Mouse (Mus musculus) embryo, embryonic 11 days (tissue): ENCODE measurements around the gene Lgr5.

Source experiments
- DNase-seq: peaks from one replicate; pipeline ENCODE4 v3.0.0-alpha.2; 2015

Gene Lgr5

DNA sequence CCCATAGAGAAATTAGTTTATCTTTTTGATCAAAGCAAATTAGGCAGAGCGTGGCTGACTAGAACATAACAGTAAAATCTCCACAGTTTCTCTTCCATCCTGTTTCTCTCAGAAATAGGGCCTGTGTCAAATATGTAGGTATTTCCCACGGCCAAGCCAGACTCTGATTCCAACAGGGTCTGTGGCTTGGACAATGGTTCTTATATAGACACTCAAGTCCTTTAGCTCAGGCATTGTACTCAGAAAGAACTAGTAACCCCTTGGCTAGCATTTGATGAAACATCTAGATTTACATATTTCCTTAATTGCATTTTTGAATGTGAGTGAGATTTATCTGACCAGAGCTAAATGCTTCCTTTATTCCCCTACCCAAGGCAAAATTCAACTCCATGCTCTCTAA lies 17.0 kb downstream of the Lgr5 start:
- DNase-seq: no peak

DNA sequence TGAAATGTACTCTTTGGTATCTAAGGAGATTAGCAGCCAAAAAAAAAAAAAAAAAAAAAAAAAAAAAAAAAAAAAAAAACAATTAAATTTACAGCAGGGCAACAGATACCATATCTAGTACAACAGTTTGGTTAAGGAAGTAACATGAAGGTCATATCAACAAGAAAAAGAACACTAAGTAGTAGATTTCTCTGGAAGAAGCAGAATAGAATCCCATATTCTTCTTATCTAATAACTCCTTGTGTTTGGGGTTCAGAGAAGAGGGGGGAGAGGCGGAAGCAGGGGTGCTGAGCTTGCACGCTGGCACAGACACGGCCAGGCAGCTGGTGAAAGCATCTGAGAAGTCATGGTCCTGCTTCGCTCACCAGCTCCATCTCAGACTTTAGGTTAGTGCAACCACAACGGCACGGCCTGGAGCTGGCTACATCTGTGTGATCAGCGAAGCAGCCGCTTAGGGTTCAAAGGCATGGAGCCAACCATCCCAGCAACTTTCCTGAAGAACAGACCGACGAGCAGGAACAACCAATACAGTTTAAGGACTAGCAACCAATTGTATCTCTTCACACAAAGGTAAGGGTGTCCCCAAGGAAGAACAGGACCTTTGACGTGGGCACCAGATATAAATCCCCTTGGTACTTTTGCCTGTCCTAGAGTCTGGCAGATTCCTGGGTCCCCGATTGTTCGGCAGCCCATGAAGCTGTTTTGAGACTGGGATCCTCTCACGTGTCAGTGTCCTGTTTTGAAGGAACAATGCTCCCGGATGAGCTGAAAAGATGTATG lies 17.7 kb downstream of the Lgr5 start, which contains the start of gene A930009A15Rik:
Gene A930009A15Rik, plus strand, starts transcription at position 275 of the 780 bp plus-strand sequence.
- no peak for DNase-seq

- no peak for DNase-seq
Observed at GRCm38 (mm10) chr10:115563961-115564360, 23.6 kb downstream of the Lgr5 start.

DNA sequence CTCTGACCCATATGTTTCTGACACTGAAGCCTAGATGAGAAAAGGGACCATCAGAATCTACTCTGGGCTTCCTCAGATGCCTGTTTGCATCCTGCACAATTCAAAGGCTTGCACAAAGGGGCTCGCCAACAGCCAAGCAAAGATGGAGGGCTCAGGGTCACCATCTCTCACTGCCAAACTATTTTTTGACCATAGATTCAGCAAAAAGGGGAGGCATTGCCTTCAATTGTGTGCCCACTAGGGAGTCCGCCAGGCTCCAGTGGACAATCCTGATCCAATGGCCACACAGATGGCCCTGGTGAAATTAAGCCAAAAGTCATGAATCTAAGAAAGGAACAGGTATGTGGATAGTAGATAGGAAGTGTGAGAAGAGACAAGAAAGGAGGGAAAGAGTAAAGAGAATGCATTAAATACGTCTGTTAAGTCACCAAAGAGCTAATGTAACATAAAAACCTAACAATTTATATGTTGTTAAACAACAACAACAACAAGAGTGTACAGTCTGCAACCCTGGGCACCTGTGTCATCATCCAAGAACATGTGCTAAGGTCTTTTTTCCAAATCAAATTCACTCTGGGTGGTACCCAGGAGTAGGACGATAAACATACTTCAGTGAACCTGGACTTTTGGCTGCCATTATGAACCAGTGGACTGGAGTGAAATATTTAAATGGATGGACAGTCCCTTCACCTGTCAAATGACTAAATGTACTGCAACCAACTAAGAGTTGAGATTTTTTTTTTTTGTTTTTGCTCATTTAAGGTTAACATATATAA lies 24.5 kb downstream of the Lgr5 start:
- DNase-seq: no peak

GRCm38 (mm10) chr10:115561136-115561880 lies 26.3 kb downstream of the Lgr5 start:
- no peak for DNase-seq

DNA sequence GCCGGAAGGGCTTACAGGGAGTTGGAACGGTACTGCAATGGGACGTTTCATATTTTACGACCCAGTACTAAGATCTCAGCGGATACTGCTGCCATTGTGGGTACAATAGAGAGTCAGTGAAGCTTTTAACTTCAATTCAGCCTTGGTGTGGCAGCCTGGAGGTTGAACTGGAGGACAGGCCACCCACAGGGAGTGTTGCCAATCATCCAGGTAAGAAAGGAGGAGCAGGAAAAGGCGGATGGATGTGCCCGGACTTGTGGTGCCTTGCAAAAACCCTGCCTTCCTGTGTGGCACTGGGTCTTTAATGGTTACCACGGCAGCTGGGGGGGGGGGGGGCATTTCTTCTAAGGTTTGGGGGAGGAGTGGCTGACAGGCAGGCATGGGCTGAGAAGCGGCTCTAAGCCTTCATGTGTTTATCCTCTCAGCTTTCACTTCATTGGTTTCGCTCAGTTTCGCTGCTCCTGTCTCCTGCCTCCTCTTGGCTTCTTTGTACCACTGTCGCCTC lies 30.8 kb downstream of the Lgr5 start:
- peak; percentile 41 for DNase-seq

DNA sequence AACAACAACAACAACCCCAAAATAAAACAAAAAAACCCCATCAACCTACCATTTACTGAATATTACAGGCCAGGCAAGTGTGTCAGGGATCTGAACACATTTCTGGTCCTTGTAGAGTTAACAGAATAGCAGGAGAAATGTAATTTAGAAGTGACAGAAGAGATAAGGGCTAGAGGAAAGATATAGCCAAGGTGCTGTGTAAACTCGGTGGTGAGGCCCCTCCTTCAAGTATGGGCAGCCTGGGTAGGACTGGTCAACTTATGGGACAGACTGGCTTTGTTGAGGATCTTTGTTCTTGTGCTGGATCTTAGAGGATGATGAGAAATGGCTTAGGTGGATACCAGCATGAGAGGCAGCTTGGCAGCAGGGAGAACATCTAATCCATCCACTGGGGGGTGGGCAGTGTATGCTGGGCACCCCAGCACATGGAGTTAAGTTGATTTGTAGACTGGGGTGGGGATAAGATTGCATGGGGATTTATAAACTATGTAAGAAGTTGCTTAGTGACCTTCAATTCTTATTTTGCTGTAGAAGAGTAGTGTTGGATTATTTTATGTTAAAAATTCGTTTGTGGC lies 32.3 kb downstream of the Lgr5 start:
- no peak for DNase-seq

DNA sequence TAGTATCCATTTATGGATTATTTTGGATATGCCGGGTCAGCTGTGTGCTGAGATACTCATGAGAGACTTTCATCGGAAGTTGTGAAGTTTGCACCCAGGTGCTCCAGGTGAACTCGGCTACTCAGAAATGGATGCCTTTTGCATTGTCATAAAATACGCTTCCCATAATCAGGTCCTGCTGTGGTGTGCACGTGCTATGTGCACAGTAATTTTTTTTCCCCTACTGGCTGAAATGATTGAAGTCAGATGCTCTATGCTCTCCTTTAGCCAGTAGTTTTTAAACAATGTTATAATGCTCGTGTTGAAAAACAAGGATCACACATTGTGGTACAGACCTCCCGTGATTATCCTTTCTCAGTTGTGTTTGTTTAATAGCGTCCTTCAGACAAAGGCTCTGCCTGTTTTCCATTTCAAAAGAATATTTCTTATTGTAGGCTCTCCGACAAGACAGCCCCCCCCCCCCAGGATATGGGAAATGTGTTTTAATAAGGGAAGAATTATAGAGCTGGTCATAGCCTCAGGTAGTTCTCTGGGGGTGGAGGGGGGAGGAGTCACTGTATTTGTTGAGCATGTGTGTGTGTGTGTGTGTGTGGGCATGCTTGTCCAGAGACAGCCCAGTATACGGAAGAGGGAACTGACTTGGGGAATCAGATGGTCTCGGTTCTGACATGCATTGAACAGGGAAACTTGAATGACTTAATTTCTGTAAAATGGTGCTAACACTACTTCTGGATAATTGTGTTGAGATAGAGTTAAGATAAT lies 34.0 kb downstream of the Lgr5 start:
- no peak for DNase-seq

- no peak for DNase-seq
Observed at GRCm38 (mm10) chr10:115551069-115551468, 36.5 kb downstream of the Lgr5 start.

GRCm38 (mm10) chr10:115550253-115550652 lies 37.3 kb downstream of the Lgr5 start:
- DNase-seq: no peak

- DNase-seq: no peak
Observed at GRCm38 (mm10) chr10:115542917-115543316, 44.7 kb downstream of the Lgr5 start.

GRCm38 (mm10) chr10:115530746-115531145 lies 56.8 kb downstream of the Lgr5 start:
- DNase-seq: no peak

DNA sequence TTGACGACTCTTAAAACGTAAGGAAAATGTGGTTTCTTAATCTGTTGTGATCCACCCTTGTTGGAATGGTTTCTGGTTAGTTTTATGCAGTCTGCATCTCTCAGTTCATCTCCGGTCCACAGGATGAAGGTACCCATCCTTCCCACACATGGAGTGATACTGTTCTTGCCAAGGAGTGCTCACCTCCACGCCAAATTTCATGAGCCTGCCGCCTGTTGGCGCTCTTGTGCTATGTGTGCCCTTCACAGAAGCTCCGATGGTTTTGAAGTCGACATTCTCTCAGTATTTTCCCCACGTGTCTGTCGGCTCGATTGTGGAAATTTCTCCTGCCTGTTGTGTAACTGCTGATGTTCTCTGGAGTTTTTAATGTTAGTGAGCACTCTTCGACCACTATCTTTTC lies 57.8 kb downstream of the Lgr5 start:
- DNase-seq: no peak

GRCm38 (mm10) chr10:115528892-115529291 lies 58.7 kb downstream of the Lgr5 start:
- DNase-seq: no peak

DNA sequence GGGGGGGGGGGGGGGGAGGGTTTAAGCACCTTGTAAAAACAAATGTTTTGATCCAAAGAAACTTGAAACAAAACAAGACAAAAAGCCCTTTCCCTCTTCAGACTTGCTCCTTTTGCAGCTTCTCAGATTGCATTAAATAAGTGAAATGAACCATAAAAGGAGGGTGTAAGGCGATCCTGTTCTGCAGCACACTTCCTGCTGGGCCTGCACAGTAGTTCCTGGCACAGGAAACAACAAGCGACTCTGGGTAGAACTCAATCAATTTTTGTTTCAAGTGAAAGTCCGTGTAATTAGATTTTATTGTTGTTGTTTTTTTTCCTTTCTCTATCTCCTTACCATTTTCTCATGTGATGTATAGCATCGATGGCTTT lies 66.5 kb downstream of the Lgr5 start:
- peak; percentile 45 for DNase-seq

- DNase-seq: peak; percentile 55
Observed at GRCm38 (mm10) chr10:115520200-115521080, 67.1 kb downstream of the Lgr5 start.

GRCm38 (mm10) chr10:115518845-115519244 lies 68.7 kb downstream of the Lgr5 start:
- DNase-seq: no peak

DNA sequence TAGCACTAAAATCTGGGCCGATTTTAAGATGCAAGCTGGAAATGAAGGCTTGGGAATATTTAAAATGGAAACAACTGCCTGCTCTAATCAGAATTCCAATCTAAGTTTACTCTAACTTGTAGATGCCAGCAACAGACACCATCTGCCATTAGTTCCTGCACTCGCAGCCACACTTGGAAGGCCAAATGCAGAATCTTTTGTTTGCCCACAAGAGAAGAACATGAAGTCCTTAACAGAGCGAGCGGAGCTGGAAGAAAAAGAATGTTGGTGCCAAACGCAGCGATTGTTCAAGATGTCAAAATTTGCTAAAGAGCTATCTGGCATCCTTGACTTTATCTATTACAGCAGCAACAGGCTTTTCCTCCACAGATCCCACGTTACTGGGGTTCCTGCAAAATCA lies 72.1 kb downstream of the Lgr5 start:
- DNase-seq: no peak

GRCm38 (mm10) chr10:115510959-115511358 lies 76.6 kb downstream of the Lgr5 start:
- DNase-seq: no peak

DNA sequence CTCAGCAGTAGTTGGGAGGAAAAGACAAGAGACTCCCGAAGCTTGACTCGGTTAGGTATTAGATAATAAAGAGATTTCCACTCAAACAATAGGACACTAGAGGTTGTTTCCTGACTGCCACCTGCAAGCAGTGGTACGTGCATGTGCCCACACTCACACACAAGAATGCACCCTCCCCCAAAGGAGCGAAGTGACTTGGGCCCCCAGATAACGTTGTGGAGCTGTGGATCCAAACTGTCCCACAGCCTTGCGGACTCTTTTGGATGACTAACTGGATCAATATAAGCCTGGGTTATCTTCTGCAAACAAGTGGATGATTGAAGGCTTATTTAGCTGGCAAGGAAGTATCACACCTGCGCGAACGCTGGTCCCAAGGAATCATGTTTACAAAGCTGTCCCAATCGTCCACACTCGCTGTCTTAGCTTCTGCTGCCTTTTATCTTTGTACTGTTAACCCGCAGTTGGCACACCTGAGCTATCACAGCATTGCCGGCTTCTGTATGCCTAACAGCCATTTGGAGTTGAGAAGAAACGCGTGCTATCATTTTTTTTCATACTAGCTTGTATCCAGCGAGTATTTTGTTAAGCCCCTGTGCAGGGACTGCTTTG lies 81.8 kb downstream of the Lgr5 start:
- DNase-seq: no peak

DNA sequence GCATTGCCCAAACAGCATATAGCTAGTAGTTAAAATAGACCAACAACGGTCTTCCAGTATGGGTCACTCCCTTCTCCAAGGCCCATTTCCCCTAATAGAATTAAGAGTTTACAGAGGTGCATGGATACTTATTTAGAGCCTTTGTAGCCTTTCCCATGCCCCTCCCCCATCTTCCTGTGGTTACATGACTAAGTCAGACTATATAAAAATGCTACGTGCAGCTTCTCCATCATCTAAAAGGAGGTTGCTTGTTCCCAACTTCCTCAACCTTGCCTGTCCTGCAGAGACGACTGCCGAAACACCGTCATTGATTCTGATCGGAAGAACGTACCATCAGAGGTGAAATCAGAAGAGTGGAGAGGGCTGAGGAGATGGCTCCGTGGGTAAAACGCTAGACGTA lies 82.4 kb downstream of the Lgr5 start:
- no peak for DNase-seq
